Mouse (Mus musculus) adrenal gland, adult 18-20 months (tissue): ENCODE data around the gene Fgfr2. TPM values are rescaled to one million over a fixed set of nuclear protein-coding genes. Genes with fewer than 3 reads are reported as not detected.

Experiments
- DNase-seq, 2 experiments: peaks; one replicate each; pipeline ENCODE4 v3.0.0; 2021 to 2022; ENCODE audit warnings: low spot score in 2 of 2
- total RNA-seq, 2 experiments: library from RNA; stranded (reverse); gene quantifications; 1 replicate in 1 of 2; 2 replicates in 1 of 2; pipeline ENCODE4 v1.2.3; 2021

Fgfr2 gene
- total RNA-seq, 2 experiments from 2014 or later = 294 to 308 TPM

GRCm38 (mm10) chr7:132599071-132599975 lies 523.8 kb downstream of the Fgfr2 start, which contains the start of gene Nkx1-2:
Gene Nkx1-2 (minus strand): TSS chr7:132599637.
- DNase-seq = no peak

GRCm38 (mm10) chr7:132597251-132598041 lies 525.7 kb downstream of the Fgfr2 start:
- DNase-seq = no peak

- DNase-seq = no peak
These were observed 526.4 kb downstream of the Fgfr2 start for GRCm38 (mm10) chr7:132596557-132597250.

- no peak for DNase-seq
These were observed 527.4 kb downstream of the Fgfr2 start for GRCm38 (mm10) chr7:132595787-132596186.

GRCm38 (mm10) chr7:132594325-132594724 lies 528.8 kb downstream of the Fgfr2 start:
- no peak for DNase-seq

GRCm38 (mm10) chr7:132593762-132594161 lies 529.4 kb downstream of the Fgfr2 start:
- no peak for DNase-seq

GRCm38 (mm10) chr7:132589610-132590009 lies 533.5 kb downstream of the Fgfr2 start:
- no peak for DNase-seq

- DNase-seq = no peak
These were observed 536.0 kb downstream of the Fgfr2 start for GRCm38 (mm10) chr7:132587167-132587566.

GRCm38 (mm10) chr7:132585695-132586491 lies 537.3 kb downstream of the Fgfr2 start:
- DNase-seq = no peak

- no peak for DNase-seq
These were observed 541.7 kb downstream of the Fgfr2 start for GRCm38 (mm10) chr7:132581441-132581840.

GRCm38 (mm10) chr7:132580511-132580910 lies 542.6 kb downstream of the Fgfr2 start:
- no peak for DNase-seq

GRCm38 (mm10) chr7:132576891-132577290 lies 546.3 kb downstream of the Fgfr2 start:
- DNase-seq = no peak

- peak; percentile 86 to 89 for DNase-seq
These were observed 547.0 kb downstream of the Fgfr2 start, which contains the start of gene Oat for GRCm38 (mm10) chr7:132576116-132576650. Gene Oat (minus strand): TSS chr7:132576398.

GRCm38 (mm10) chr7:132575623-132576022 lies 547.5 kb downstream of the Fgfr2 start:
- peak; percentile 72 to 83 for DNase-seq

- DNase-seq = no peak
These were observed 548.5 kb downstream of the Fgfr2 start for GRCm38 (mm10) chr7:132574646-132575045.

- DNase-seq = no peak
These were observed 549.9 kb downstream of the Fgfr2 start for GRCm38 (mm10) chr7:132573205-132573604.

- DNase-seq = no peak
These were observed 550.4 kb downstream of the Fgfr2 start for GRCm38 (mm10) chr7:132572738-132573137.

- DNase-seq = no peak
These were observed 551.7 kb downstream of the Fgfr2 start for GRCm38 (mm10) chr7:132571481-132571880.

- DNase-seq = no peak
These were observed 553.1 kb downstream of the Fgfr2 start for GRCm38 (mm10) chr7:132570071-132570470.

GRCm38 (mm10) chr7:132568817-132569216 lies 554.3 kb downstream of the Fgfr2 start:
- no peak for DNase-seq
